Mouse (Mus musculus) embryonic facial prominence, embryonic 11.5 days (tissue): ENCODE data around the gene Osbp2. TPM values are rescaled to one million over a fixed set of nuclear protein-coding genes. Genes with fewer than 3 reads are reported as not detected.
"Not testable (repeated sequence)": the region's sequence is repeated elsewhere in the genome, so short reads cannot be mapped to it uniquely, and the experiment has no call there.

Source experiments
- ATAC-seq: fragments of 200-750 bp; cut with Nextera tagmentation; replicated peaks from 2 replicates; pipeline ENCODE4 v1.8.0; 2017; ENCODE audit warnings: low read depth; ENCODE audit not compliant: insufficient number of reproducible peaks, low FRiP score, low TSS enrichment
- DNase-seq: peaks from one replicate; pipeline ENCODE4 v3.0.0-alpha.2; 2015; ENCODE audit warnings: low spot score
- H3K27ac ChIP-seq: fragments of 300-500 bp; sonication (generic); replicated peaks from 2 replicates; pipeline ENCODE4 v1.5.1; 2014; ENCODE audit warnings: mild to moderate bottlenecking, low read depth, low read length, control low read depth
- H3K27me3 ChIP-seq: fragments of 300-500 bp; sonication (generic); 2 replicates; pipeline ENCODE4 v1.6.1; 2014; ENCODE audit warnings: mild to moderate bottlenecking, low read length, moderate library complexity, mixed read lengths; ENCODE audit not compliant: control insufficient read depth, insufficient read depth
- H3K36me3 ChIP-seq: fragments of 300-500 bp; sonication (generic); replicated peaks from 2 replicates; pipeline ENCODE4 v1.6.1; 2014; ENCODE audit warnings: low read depth, mild to moderate bottlenecking, low read length, moderate library complexity, mixed read lengths; ENCODE audit not compliant: control insufficient read depth, insufficient read depth
- H3K4me1 ChIP-seq: fragments of 300-500 bp; sonication (generic); 2 replicates; pipeline ENCODE4 v1.6.1; 2014; ENCODE audit warnings: low read length, mixed read lengths; ENCODE audit not compliant: control insufficient read depth, insufficient read depth
- H3K4me2 ChIP-seq: fragments of 300-500 bp; sonication (generic); 2 replicates; pipeline ENCODE4 v1.6.1; 2014; ENCODE audit warnings: low read depth, mild to moderate bottlenecking, control low read depth, low read length, moderate library complexity
- H3K4me3 ChIP-seq: fragments of 300-500 bp; sonication (generic); 2 replicates; pipeline ENCODE4 v1.5.1; 2014; ENCODE audit warnings: low read depth, low read length, control low read depth
- H3K9ac ChIP-seq: fragments of 300-500 bp; sonication (generic); replicated peaks from 2 replicates; pipeline ENCODE4 v1.6.1; 2014; ENCODE audit warnings: mild to moderate bottlenecking, control low read depth, low read length
- H3K9me3 ChIP-seq: fragments of 300-500 bp; sonication (generic); replicated peaks from 2 replicates; pipeline ENCODE4 v1.6.1; 2016; ENCODE audit warnings: mild to moderate bottlenecking, low read length, inconsistent platforms, mixed read lengths; ENCODE audit not compliant: control insufficient read depth
- WGBS: fragments of 180-500 bp; shearing (Covaris S2); extraction: QIAGEN DNeasy Blood & Tissue Kit; methylation state at CpG from one replicate; pipeline ENCODE4 v1.1.7; 2014; 5-methylcytosine and 5-hydroxymethylcytosine counted together
- polyA plus RNA-seq: library from polyadenylated mRNA; unstranded; fragments of >200 nt; fragmentation: Nextera tagmentation; extraction: Ambion mirVana; gene quantifications from 2 replicates; pipeline ENCODE4 v1.2.1, GENCODE M21; 2014

Osbp2 gene
- 0.55 and 0.85 TPM in 2 replicates for polyA plus RNA-seq

DNA sequence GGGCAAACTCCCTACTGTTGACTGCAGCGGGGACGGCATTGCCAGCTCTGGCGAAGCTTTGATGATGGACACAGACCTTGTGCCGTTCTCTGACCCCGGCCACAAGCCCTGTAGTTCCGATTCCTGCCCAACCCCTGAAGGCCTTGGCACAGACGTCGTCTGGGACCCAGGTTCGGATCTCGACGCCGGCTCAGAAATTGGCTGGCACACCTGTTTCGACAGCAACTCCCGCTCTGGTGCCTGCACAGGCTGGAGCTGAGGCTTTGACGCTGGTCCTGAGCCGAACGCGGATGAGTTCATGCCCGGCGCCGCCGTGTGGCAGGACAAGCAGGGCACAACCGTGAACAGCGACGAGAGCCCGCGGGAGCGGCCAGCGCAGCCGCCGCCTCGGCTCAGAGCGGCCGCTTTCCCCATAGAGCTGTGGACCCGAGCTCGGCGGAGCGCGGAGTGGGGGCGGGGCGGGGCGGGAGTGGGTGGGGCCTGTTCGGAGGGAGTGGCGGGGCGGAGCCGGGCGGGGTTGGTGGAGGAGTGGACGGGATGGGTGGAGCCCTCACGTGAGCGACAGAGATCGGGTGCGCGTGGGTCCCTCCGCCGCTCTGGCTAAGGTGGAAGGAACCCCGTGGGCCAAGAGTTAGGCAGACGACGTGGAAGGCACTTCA lies at the start of gene Osbp2:
Gene Osbp2, minus strand, starts transcription at position 450 of the 659 bp plus-strand sequence.
- Histone ChIP-seq H3K9ac (peak within 1 kb of the TSS; percentile 50), H3K4me3 (peak within 1 kb of the TSS; percentile 48)
- 3% methylated on average over 53 of the region's 58 CpGs for WGBS

DNA sequence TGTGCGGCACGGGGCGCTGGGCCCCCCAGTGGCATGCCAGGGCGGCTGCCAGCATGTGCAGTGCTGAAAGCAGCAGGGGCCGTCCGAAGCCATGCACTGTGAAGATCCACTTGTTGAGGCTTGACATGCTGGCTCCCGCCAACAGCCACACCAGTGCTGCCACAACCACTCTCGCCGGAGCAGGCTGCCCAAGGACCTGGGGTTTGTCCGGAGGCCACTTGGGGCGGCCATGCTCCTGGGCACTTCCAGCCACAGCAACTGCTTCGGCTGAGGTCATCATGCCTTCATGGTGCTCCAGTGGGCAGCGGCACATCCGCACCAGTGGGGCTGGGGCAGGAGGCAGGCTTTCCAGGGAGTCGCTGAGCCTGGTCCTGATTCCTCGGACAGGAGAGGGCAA lies 49.2 kb upstream of the Osbp2 start:
- ATAC-seq (peak; percentile 19; the same call in 1 of the 2 replicates), DNase-seq (peak; percentile 15)
- peaks cover 3% of the 10 kb centered on the region for H3K27me3 ChIP-seq
- H3K9me3 ChIP-seq = no peaks in the 10 kb centered on the region
- H3K9ac ChIP-seq = peak overlapping the region; percentile 60
- peaks cover 3% of the 10 kb centered on the region; the same call in 1 of the 2 replicates for H3K4me1 ChIP-seq
- WGBS = 1% methylated on average over 15 of the region's 16 CpGs
- peak overlapping the region; percentile 53 for H3K4me3 ChIP-seq
- no peaks in the 10 kb centered on the region for H3K36me3 ChIP-seq
- H3K27ac ChIP-seq = no peak overlapping the region
- H3K4me2 ChIP-seq = peak overlapping the region; percentile 92

More for the DNA sequence above, at the start of gene Osbp2:
- peaks cover 3% of the 10 kb centered on the region; the same call in 1 of the 2 replicates for H3K4me1 ChIP-seq
- DNase-seq (peak; percentile 78), ATAC-seq (peak; percentile 91)
- H3K9me3 ChIP-seq = no peaks in the 10 kb centered on the region
- peaks cover 7% of the 10 kb centered on the region; the same call in 1 of the 2 replicates for H3K27me3 ChIP-seq
- no peaks in the 10 kb centered on the region for H3K36me3 ChIP-seq
- peak within 1 kb of the TSS; percentile 80 for H3K4me2 ChIP-seq
- no peak within 1 kb of the TSS for H3K27ac ChIP-seq

DNA sequence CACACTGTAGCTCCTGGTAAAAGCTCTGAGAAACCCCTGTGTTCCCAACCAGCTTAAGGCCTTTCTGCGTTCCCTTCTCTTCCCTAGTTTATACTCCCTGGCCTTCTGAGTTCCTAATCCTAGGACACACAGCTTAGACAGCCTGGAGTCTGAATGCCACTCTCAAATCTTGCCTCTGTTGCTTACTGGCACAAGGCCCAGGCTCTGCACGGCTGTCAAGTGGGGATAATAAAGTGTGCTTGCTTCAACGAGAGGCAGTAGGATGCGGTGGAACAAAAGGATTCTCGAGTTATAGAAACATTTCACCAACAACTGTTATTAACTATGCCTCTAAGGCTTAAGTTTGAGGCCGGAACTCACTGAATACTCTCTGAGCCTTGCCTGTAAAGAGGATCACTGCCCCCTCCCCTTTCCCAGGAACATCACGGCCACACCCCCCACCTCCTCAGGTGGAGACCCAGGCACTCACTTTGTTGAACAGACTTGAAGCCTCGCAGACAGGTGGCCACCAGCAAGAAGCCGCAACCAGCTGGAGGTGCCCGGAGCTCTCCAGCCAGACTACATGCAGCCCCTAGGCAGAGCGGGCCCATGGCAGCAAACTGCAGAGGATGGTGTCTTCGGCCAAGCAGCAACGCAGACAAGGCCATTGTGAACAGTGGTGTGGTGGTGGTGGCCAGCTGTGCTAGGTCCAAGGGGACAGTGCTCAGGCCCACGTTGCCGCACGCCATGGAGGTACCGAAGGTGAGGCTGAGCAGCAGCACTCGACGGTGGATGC lies 48.6 kb upstream of the Osbp2 start:
- Histone ChIP-seq H3K4me2 (peak overlapping the region; percentile 92), H3K9me3 (no peaks in the 10 kb centered on the region), H3K4me1 (peaks cover 3% of the 10 kb centered on the region; the same call in 1 of the 2 replicates), H3K27ac (no peak overlapping the region), H3K9ac (no peak overlapping the region; the same call in 1 of the 2 replicates), H3K27me3 (peaks cover 3% of the 10 kb centered on the region), H3K4me3 (peak overlapping the region; percentile 53), H3K36me3 (no peaks in the 10 kb centered on the region)
- ATAC-seq (0 out of 2 replicates have a peak, but pooled peaks have one; percentile 0), DNase-seq (no peak)
- 30% methylated on average over 19 of the region's 19 CpGs for WGBS

DNA sequence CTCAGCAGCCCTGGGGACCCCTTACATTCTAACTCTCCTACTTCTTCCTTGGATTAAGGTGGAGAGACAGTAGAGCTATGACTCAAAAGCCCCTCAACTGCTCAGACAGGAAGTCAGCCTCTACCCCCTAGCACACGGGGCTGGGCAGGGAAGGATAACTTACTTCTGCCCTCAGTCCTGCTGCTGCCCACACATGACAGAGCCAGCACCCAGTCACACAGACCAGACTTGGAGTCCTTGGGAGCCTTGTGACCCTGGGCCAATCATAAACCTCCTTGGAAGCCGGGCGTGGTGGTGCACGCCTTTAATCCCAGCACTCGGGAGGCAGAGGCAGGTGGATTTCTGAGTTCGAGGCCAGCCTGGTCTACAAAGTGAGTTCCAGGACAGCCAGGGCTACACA lies 47.7 kb upstream of the Osbp2 start:
- not testable (repeated sequence) for H3K9me3 ChIP-seq, H3K27ac ChIP-seq, ATAC-seq, H3K4me2 ChIP-seq, H3K9ac ChIP-seq, H3K36me3 ChIP-seq, DNase-seq, H3K27me3 ChIP-seq, H3K4me3 ChIP-seq, H3K4me1 ChIP-seq
- 83% methylated on average over 5 of the region's 6 CpGs for WGBS

DNA sequence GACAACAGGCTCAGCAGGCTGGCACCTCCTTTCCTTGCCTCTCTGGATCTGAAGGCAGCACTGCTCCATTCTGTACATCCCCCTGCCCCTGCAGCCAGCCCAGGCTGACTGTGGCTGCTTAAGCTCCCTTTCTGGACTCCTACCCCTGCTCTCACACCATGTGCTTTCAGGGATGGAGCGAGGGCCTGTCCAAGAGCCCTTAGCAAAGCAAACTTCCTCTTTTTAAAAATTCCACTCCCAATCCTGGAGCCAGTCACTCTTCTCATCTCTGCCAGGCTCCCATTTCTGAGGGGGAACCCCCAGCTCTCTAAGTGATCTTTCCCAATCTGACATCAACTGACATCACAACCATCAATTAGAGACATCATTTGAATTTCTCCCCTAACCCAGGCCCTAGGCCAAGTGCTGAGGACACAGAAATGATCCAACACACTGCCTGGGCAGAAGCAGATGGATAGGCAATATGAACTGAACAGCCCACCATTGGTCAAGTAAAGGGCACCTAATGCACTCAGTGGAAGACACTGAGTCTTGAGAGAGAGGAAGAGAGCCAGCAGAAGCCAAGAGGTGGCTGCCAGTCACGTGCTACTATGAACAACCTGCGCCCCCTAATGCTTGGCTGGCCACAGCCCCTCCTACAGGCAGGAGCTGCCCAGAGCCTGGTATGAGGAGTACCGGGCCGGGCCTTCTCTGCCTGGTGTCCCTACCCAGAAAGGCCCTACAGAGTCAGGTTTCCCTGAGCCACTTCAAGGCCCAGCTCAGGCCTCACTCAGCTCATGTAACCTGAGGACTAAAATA lies 47.0 kb upstream of the Osbp2 start:
- Histone ChIP-seq H3K27ac (no peak overlapping the region), H3K9me3 (no peaks in the 10 kb centered on the region), H3K4me3 (no peak overlapping the region), H3K4me1 (peaks cover 3% of the 10 kb centered on the region; the same call in 1 of the 2 replicates), H3K27me3 (peaks cover 3% of the 10 kb centered on the region), H3K36me3 (no peaks in the 10 kb centered on the region), H3K4me2 (no peak overlapping the region), H3K9ac (no peak overlapping the region)
- DNase-seq (no peak), ATAC-seq (no peak)
- WGBS = 53% methylated on average over 5 of the region's 5 CpGs

DNA sequence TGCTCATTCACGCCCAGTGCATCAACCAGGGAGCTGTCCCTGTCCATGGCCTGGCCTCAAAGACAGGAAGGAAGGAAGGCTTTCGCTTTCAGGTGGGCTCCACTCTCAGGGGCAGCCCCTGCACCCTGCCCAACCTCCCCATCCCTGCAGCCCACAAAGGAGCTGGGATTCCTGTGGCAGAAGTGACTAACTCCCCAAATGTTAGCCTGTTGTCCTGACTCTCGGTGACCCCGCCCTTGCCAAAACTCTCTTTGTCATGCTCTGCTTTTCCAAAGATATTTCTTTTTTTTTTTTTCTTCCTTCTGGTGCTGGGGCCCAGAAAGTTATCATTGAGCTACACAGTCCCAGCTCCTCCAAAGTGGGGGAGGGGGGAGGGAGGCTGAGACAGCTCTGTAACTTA lies 45.5 kb upstream of the Osbp2 start:
- peaks cover 3% of the 10 kb centered on the region; the same call in 1 of the 2 replicates for H3K4me1 ChIP-seq
- no peak overlapping the region for H3K4me3 ChIP-seq
- H3K4me2 ChIP-seq = no peak overlapping the region
- H3K9me3 ChIP-seq = no peaks in the 10 kb centered on the region
- peaks cover 3% of the 10 kb centered on the region for H3K27me3 ChIP-seq
- ATAC-seq (no peak), DNase-seq (no peak)
- H3K27ac ChIP-seq = no peak overlapping the region
- H3K36me3 ChIP-seq = no peaks in the 10 kb centered on the region
- H3K9ac ChIP-seq = no peak overlapping the region
- 88% methylated on average over 4 of the region's 4 CpGs for WGBS

DNA sequence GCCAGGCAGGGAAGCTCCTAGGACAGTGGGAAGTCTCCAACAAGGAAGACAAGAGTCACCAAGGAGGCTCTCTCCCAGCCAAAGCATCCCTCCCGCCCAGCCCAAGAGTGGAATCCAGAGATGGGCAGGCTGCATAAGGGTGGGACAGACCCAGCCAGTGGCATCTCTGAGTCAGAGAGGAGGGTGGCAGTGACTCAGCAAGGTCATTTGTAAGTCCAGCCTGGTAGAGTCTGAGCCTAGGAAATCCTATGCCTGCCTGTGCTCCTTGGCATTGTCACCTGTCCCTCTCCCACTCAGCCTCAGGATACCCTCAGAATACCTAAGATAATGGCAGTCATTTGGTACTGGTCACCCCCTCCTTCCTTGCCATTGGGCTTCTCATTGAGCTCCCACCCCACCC lies 41.7 kb upstream of the Osbp2 start:
- H3K9ac ChIP-seq = no peak overlapping the region

More for the DNA sequence above, 41.7 kb upstream of the Osbp2 start:
- Histone ChIP-seq H3K36me3 (no peaks in the 10 kb centered on the region), H3K4me2 (no peak overlapping the region), H3K9me3 (no peaks in the 10 kb centered on the region), H3K27me3 (no peaks in the 10 kb centered on the region; the same call in 1 of the 2 replicates), H3K4me3 (no peak overlapping the region), H3K27ac (no peak overlapping the region), H3K4me1 (no peaks in the 10 kb centered on the region)
- ATAC-seq = no peak
- DNase-seq = no peak
- 88% methylated on average over 1 of the region's 1 CpGs for WGBS
